Mouse (Mus musculus): ENCODE results near the gene Frmd4a.
A peak's percentile ranks its signal among the peaks of the same experiment; 100 is the strongest.
"Not testable (repeated sequence)": the region's sequence is repeated elsewhere in the genome, so short reads cannot be mapped to it uniquely, and the experiment has no call there.

The Frmd4a gene

GRCm38 (mm10) chr2:4196041-4196440 is 178.5 kb downstream of the Frmd4a start:
- DNase-seq (ENCODE audit: low spot score): no peak

- DNase-seq (ENCODE audit: low spot score): no peak
These were observed 191.7 kb downstream of the Frmd4a start for GRCm38 (mm10) chr2:4209234-4209633.

- no peak for DNase-seq (ENCODE audit: low spot score)
These were observed 204.9 kb downstream of the Frmd4a start for GRCm38 (mm10) chr2:4222497-4222828.

GRCm38 (mm10) chr2:4223316-4223715 is 205.8 kb downstream of the Frmd4a start:
- DNase-seq (ENCODE audit: low spot score): no peak

GRCm38 (mm10) chr2:4226941-4227558 is 209.5 kb downstream of the Frmd4a start:
- no peak for DNase-seq (ENCODE audit: low spot score)

- DNase-seq (ENCODE audit: low spot score): peak; percentile 8
These were observed 210.0 kb downstream of the Frmd4a start for GRCm38 (mm10) chr2:4227563-4227962.

- DNase-seq (ENCODE audit: low spot score): no peak
These were observed 211.0 kb downstream of the Frmd4a start for GRCm38 (mm10) chr2:4228510-4228909.

- no peak for DNase-seq (ENCODE audit: low spot score)
These were observed 214.8 kb downstream of the Frmd4a start for GRCm38 (mm10) chr2:4232335-4232734.

- DNase-seq (ENCODE audit: low spot score): no peak
These were observed 215.3 kb downstream of the Frmd4a start for GRCm38 (mm10) chr2:4232761-4233322.

GRCm38 (mm10) chr2:4237686-4238085 is 220.2 kb downstream of the Frmd4a start:
- DNase-seq (ENCODE audit: low spot score): no peak

GRCm38 (mm10) chr2:4249723-4250122 is 232.2 kb downstream of the Frmd4a start:
- DNase-seq (ENCODE audit: low spot score): no peak

GRCm38 (mm10) chr2:4252541-4253291 is 235.2 kb downstream of the Frmd4a start:
- DNase-seq (ENCODE audit: low spot score): no peak

GRCm38 (mm10) chr2:4253348-4253747 is 235.8 kb downstream of the Frmd4a start:
- DNase-seq (ENCODE audit: low spot score): peak; percentile 54

- no peak for DNase-seq (ENCODE audit: low spot score)
These were observed 236.6 kb downstream of the Frmd4a start for GRCm38 (mm10) chr2:4254083-4254482.

GRCm38 (mm10) chr2:4256242-4256641 is 238.7 kb downstream of the Frmd4a start:
- no peak for DNase-seq (ENCODE audit: low spot score)

GRCm38 (mm10) chr2:4257604-4258003 is 240.1 kb downstream of the Frmd4a start:
- DNase-seq (ENCODE audit: low spot score): no peak

- DNase-seq (ENCODE audit: low spot score): not testable (repeated sequence)
These were observed 241.3 kb downstream of the Frmd4a start for GRCm38 (mm10) chr2:4258803-4259202.

- DNase-seq (ENCODE audit: low spot score): no peak
These were observed 243.0 kb downstream of the Frmd4a start for GRCm38 (mm10) chr2:4260324-4261058.

GRCm38 (mm10) chr2:4262667-4263066 is 245.2 kb downstream of the Frmd4a start:
- no peak for DNase-seq (ENCODE audit: low spot score)

- no peak for DNase-seq (ENCODE audit: low spot score)
These were observed 249.9 kb downstream of the Frmd4a start for GRCm38 (mm10) chr2:4267377-4267776.

GRCm38 (mm10) chr2:4282777-4283176 is 265.3 kb downstream of the Frmd4a start:
- no peak for DNase-seq (ENCODE audit: low spot score)

- no peak for DNase-seq (ENCODE audit: low spot score)
These were observed 268.3 kb downstream of the Frmd4a start for GRCm38 (mm10) chr2:4285693-4286291.
